Mouse (Mus musculus) cerebellum, postnatal 25 days (tissue): Measurements from ENCODE around the gene Fhl4.
A peak's percentile ranks its signal among the peaks of the same experiment; 100 is the strongest.

Source experiments
- DNase-seq, 2 experiments: peaks; one replicate each; pipeline ENCODE4 v3.0.0; 2021; ENCODE audit warnings: mixed read lengths in 2 of 2

Gene Fhl4

DNA sequence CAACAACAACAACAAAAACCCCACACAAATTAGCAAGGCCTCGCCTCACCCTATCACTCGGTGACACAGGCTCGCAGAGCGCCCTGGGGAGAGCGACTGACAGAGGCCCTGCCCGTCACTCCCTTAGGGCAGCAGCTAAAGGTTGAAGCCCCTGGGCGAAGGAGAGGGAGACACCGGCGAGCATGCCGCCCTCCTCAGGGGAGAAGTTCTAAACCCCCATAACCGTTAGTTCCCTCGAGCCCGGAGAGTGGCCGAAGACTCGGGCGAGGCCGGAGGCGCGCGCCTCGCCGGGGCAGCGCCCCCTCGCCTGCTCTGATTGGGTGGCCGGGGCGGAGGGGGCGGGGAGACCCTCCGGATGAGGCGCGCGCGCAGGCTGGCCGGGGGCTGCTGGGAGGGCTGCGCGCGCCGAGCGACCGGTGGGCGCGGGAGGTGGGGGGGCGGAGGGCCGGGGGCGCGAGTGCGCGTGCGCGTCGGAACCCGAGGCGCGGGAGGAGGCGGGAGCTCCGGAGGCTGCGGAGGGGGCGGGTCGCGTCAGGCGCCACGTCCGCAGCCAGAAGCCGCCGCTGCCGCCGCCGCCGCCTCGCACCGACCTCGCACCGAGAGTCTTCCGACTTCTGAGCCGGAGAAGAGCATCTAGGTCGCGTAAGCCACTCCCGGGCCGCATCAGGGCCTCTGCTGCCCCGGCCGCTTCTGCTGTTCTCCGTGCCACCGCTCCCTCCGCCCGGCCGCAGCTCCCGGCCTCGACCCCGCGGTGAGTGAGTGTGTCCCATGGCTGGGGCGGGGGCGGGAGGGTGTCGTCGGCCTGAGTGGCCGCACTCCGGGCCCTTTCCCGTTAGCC, at the start of gene Fhl4, which contains the start of gene Tmem263:
TSS of gene Fhl4 (minus strand) at position 249 of the 838 bp plus-strand sequence.
TSS of gene Tmem263 (plus strand) at position 381 of the 838 bp plus-strand sequence.
- DNase-seq: peak; percentile 85 to 92

DNA sequence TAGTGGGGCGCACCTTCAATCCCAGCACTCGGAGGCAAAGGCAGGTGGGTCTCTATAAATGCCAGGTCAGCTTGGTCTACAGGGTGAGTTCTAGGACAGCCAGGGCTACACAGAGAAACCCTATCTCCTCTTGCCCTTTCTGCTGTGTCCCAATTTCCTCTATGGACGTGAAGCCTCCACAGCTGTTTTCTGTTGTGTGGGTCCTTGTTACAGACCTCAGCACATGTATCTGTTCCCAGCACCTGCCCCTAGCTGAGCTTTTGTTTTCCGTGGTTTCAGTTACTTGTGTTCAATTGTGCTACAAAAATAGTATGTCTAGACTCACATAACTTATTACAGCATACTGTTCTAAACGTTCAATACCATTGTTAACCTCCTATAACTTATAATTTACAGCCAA, 46.9 kb upstream of the Fhl4 start:
- no peak for DNase-seq

DNA sequence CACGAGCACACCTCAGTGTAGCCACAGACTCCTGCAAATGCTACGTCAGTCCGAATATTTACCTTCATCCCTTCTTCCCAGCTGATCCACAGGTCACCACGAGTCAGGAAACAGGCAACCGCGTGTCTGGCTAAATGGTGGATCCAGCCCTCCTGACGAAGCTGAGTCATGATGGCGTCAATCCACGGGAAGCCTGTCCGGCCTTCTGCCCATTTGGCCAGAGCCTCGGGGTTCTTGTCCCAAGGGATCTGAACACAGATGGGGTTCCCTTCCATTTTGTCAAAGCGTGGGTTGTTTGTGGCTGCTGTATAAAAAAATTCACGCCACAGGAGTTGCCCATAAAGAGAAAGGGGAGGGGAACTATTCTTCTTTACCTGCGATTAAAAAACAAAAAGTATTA, 44.0 kb upstream of the Fhl4 start:
- DNase-seq: peak; percentile 26 to 52

DNA sequence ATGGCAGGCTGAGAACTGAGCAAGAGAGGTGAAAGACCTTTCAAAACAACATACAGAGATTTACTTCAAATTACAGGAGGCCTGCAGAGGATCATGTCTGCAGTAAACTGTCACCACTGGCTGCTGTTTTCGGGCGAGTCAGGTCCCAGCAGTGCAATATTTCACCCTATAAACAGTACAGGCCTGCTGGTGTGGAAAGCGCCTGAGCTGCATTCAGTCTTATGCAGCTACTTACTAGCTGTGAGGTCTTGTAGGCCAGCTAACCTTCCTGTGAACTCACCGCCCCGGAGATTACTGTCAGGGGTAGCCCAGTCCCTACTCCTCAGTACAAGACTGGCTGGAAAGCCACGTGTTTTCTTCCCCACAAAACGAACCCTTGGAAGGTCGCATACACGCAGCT, 39.2 kb upstream of the Fhl4 start:
- DNase-seq: no peak

DNA sequence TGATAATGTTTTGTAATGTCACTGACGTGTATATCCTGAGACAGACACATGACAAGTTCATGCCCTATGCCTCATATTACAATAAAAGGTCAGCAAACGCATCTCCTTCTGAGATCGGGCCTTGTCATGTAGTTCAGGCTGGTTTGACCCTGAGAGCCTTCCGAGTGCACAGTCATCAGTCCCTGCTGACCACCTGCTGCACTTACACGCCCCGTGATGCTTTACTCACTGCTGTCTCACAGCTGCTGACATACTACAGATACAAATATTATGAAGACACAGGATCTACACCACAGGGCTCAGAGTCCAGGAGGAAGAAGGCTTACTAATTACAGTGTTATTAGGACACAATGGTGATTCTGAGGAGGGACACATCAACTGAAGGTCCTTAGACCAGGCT, 34.3 kb upstream of the Fhl4 start:
- DNase-seq: no peak

DNA sequence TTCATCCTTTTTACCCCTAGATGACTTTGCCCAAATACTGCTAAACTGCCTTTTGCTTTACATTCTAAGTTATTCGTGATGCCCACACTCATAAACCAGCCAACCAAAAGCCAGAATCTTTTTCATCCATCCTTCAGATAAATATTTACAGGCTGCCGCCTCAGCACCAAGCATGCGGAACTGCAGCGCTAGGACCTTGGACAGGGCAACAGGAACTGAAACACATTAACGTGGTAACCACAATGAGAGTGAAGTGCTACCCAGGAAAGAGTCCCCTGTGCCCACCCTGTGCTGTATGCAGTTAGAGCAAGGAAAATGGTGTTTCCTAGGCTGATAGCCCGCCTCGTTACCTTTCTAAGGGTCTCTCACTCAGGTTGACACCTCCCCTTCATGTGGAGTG, 26.2 kb upstream of the Fhl4 start:
- DNase-seq: no peak

DNA sequence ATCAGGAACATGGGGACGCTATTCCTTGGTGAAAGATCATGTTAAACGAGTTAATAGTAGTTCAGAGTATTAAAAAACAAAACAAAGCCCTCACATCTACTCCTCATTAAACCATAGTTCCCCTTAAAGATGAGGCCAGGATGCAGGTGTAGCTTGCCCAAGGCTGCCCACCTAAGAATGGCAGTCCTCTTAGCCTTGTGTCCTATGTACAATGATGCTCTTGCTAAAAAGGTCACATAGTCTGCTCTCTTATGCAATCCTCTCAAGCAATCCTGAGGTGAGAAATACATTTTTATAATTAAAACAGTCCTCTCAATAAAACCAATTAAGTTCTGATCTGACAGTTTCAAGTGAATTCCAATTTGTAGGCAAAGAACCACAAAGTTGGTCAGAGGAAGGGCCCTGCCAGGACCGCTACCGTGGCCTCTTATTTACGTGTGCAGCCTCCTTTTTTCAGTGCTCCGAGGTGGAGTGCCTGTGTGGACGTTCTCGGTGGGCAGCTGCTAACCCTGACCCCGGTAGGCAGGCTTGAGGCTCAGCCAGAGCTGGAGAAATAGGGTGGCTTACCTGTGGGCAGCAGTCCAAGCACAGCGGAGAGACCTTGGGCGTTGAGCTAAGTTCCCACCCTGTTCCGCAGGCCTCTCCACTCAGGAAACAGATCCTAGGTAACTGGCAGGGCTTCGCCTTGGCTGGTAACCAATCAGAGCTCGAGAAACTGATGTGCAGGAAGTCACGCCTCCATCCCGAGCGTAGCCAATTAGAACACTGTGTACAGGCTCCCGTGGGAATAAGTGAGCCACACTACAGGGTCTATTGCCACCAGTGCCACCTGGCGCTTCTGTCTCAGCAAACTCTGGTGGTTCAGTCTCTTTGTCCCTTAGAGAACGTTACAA, 25.3 kb upstream of the Fhl4 start, which contains the start of gene Mterf2:
TSS of gene Mterf2 (minus strand) at position 633 of the 893 bp plus-strand sequence.
- DNase-seq: peak; percentile 95 to 96

DNA sequence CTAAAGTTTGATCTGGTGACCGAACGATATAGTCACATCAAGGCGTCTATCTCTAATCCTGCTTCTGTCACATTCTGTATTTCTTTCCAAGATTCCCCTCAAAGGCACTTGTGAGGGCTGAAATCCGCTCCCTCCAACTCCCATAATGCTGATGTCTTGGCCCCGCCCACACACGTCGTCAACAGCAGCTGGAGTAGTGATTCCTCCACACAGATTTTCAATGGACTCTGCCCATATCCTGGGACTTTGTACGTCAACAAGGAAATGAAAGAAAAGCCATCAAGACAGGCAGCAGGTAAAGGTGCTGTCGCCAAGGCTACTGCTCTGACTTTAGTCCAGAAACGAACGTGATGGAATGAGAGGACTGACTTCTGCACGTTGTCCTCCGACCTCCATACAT, 22.9 kb upstream of the Fhl4 start:
- DNase-seq: no peak

DNA sequence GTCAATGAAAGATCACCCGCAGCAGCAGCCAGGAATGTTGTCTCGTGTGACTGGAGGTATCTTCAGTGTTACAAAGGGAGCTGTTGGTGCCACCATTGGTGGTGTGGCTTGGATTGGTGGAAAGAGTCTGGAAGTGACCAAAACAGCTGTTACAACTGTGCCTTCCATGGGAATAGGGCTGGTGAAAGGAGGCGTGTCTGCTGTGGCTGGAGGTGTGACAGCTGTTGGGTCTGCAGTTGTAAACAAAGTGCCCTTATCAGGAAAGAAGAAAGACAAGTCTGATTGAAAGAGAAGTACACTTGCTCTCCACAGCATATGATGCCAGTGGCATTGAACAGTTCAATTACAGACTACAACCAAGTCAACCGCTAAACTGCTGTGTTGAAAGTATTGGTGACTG, 12.1 kb upstream of the Fhl4 start:
- DNase-seq: no peak

DNA sequence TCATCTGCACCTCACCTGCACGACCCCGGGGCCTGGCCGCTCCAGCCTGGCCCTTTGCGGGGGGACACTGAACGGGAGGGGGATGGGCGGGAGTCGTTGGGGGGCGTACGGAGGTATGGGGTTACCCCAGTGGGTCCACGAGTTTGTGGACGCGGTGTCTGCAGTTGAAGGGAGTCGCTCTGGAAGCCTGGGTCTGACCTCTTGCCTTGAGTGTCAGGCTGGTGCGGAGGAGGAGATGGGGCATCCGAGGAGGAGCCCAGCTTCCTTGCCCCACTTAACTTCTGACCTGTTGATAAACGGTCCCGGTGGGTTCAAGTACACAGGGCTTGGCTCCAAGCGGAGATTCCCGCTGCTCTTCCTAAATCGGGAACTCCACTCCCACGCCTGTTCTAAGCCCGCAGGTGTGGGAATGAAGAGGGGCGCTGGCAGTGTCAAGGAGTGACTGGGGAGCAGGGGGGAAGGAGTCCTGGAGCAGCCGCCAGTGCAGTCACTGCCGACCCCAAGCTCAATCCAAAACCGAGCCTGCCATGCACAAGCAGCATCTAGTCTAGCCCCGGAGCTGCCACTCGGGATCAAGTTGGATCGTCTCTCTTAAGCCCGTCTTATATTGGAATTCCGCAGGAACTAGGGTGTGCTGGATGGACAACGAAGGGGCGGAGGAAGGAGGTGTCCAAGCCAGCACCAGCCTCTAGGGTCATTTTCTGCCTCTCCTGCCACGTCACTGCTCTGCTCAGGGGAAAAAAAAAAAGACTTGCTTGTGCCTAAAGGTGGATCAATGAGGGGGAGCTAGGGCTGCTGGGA, 990 bp upstream of the Fhl4 start:
- DNase-seq: peak; percentile 44 to 46

DNA sequence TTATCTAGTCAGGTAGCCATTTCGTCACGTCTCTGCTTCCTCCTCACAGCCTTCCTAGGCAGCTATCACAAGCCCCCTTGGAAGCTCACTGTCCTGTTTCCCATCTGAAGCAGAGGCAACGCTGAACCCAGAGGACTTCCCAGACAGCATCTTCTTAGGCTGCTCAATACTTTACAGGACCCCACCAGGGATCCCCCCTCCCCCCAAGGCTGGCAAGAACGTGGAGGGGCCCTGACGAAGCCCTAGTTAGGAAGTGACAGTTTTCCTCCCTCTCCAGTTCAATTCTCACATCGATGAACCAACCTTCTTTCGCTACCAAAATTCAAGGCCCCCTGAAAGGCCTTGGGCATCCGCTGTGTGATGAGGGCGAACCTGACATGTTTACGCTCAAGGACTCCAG, 454 bp downstream of the Fhl4 start:
- DNase-seq: peak in 1 of 2 experiments; percentile 53

DNA sequence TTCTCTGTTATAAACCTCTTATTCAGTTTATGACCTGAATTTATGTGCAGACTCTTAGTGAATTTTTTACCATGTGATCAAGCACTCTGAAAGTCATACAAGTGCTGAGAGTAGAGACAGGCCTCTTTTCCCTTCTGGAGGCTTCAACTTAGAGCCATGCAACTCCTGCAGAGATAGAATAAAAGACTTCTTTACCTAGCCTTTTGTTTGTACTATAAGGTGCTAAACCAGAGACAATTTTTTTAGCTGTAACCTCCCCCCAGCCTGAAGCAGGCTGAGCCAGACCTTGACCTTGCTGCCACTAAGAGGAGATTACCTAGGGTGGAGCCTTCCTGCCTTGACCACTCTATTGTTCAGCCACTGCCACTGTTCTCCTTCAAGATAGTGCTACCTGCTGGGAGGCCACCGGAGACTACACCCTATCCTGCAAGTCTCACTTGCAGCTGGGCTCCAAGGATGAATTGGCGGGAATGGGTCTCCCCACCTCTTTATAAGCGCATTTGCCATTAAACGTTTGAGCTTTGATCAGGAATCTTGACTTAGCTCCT, 30.6 kb downstream of the Fhl4 start:
- DNase-seq: no peak

DNA sequence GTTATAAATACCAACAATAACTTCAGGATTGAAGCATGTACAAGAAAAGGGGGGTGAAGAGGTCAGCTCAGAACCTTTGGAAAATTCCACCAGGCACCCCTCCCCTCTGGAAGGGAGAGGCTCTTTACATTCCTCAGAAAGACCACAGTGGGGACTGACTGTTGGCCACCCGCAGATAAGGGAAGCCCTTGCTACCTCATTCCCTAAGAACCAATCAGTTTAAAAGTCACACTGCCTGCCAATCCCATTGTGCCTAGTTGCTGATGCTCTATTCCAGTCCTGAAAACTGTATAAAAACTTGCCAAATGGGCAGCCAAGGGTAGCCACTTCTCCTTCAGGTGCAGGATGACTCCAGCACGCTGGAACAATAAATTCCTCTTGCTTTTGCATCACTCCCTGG, 47.4 kb downstream of the Fhl4 start:
- no peak for DNase-seq

DNA sequence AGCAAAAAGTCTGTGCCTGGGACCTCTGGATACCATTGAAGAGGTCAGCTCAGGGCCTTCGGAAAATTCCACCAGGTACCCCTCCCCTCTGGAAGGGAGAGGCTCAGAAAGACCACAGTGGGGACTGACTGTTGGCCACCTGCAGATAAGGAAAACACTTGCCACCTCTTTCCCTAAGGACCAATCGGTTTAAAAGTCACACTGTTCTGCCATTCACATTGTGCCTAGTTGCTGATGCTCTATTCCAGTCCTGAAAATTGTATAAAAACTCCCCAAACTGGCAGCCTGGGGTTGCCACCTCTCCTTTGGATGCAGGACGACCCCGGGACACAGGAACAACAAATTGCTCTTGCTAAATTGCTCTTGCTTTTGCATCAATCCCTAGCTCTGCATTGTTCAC, 49.8 kb downstream of the Fhl4 start:
- DNase-seq: no peak

DNA sequence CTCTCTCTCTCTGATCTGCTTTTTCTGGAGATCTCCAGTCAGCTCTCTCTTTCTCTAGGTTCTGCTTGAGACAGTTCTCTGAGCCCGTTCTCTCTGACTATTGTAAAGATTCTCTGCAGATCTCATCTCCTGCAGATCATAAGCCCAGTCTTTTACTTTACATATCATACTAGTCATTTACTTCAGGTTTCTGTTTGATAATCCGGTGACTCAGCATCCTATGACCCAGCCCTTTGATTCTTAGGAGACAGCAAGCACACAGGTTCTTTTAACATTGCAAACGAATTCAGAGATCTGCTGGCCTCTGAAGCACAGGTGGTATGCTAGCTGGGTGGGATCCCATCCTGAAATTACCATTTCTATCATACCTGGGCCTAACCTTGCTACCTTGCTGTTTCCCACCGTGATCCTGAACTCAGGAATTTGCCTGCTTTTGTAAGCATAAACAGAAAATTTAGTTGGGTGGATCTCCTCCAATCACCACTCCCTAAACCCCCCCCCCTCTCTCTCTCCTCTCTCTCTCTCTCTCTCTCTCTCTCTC, 51.6 kb downstream of the Fhl4 start:
- DNase-seq: no peak

DNA sequence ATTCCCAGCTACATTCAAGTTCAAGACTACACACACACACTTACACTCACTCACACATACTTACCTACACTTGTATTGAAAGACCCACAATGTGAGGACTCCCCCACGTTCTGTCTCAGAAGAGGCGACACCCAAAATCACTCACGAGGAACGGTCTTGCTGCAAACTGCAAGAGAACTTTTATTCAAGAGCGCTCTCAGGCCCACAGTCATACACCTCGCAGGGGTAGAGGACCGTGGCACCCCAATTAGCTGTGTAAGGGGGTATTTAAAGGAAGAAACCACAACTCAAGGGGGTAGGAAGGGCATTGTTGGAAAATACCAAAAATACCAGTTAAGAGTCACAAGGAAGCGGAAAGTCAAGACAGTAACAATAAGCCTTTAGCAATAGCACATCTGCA, 54.3 kb downstream of the Fhl4 start:
- no peak for DNase-seq

DNA sequence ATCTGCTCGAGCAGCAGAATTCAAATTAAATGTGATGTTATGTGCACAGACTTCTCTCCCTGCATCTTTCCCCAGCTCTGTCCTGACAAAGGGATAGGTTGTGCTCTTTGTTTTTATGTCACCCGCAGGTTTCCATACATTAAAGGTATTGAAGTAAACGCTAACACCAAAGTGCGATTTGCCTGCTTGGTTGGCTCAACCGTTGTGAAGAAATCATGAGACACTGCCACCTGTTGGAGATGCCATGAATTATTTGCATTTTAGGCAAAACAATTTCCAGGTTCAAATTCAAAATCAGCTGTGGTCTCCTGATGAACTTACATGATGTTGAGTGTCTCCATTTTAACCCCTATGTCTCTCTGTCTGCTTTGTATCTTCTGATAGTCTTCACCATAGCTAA, 55.7 kb downstream of the Fhl4 start:
- DNase-seq: peak; percentile 19 to 59
